Mouse (Mus musculus): ENCODE measurements around the gene E130308A19Rik.

GRCm38 (mm10) chr4:59800181-59800580 is 174.2 kb downstream of the E130308A19Rik start:
- TF ChIP-seq POLR2A (IDR thresholded peaks at IDR 0.05; ENCODE audit: borderline replicate concordance, low read depth, low read length) = no peak
- TF ChIP-seq CTCF (IDR thresholded peaks at IDR 0.05; ENCODE audit: low read depth, low read length) = no peak

Measured in bone marrow macrophage, adult 2 months (primary cell).